Comparison of ENCODE assay signal across 21 mouse cellular contexts in the genomic region with DNA sequence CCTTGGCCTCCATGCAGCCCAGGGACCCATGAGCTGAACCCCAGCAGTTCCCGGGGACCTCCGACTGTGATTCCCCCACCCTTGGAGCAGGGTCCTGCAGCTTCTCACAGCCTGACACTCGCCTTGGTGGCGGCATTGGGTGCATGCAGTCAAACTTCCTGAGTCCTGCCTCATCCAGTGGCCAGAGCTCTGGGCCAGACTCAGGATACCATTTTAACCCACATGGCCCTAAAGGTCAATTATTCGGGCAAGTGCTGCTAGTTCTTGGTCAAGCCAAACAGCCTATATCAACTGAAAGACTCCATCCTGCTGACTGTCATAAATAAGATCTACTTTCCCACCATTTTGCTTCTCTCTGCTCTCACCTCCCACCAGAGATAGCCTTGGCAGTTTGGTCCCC.
DNase-seq lines count a peak whose midpoint lies in the region; ATAC-seq and TF ChIP-seq lines count a peak whose summit lies in the region.
"Had no signal": no experiment of that assay in that cellular context is flagged by ENCODE, and none has a peak within 500 bp of the region (broad histone marks: within the 10 kb centered on the region; RNA-seq: fewer than 3 reads in every experiment).

No protein-coding gene starts in this region.

- H3K9me3 ChIP-seq in heart, embryonic 10.5 days: no peaks in the 10 kb centered on the region
- no peaks in the 10 kb centered on the region for H3K9me3 ChIP-seq in midbrain, embryonic 14.5 days (ENCODE audit: control insufficient read depth, low read length)
- H3K9me3 ChIP-seq in midbrain, embryonic 13.5 days: no peaks in the 10 kb centered on the region
- H3K9me3 ChIP-seq: embryonic facial prominence, embryonic 13.5 days; embryonic facial prominence, embryonic 15.5 days; forebrain, embryonic 10.5 days; forebrain, embryonic 12.5 days had no signal

- no peak overlapping the region for H3K4me3 ChIP-seq in heart, embryonic 10.5 days
- no peak overlapping the region for H3K4me3 ChIP-seq in heart, adult 2 months
- no peak overlapping the region for H3K4me3 ChIP-seq in midbrain, embryonic 14.5 days (replicated peaks; ENCODE audit: low read depth, low read length)
- no peak overlapping the region for H3K4me3 ChIP-seq in midbrain, embryonic 13.5 days (replicated peaks)
- H3K4me3 ChIP-seq: embryonic facial prominence, embryonic 13.5 days; embryonic facial prominence, embryonic 15.5 days; erythroblast, embryonic 14.5 days; forebrain, embryonic 10.5 days; forebrain, embryonic 12.5 days had no signal

- no peaks in the 10 kb centered on the region for H3K79me2 ChIP-seq in heart, adult 2 months (replicated peaks; ENCODE audit: control insufficient read depth, insufficient read depth, low read length)

- H3K36me3 ChIP-seq in heart, embryonic 10.5 days: no peaks in the 10 kb centered on the region
- no peaks in the 10 kb centered on the region for H3K36me3 ChIP-seq in heart, adult 2 months (ENCODE audit: control insufficient read depth, insufficient read depth, low read length)
- no peaks in the 10 kb centered on the region for H3K36me3 ChIP-seq in midbrain, embryonic 14.5 days (ENCODE audit: control insufficient read depth, insufficient read depth, low read length)
- no peaks in the 10 kb centered on the region for H3K36me3 ChIP-seq in midbrain, embryonic 13.5 days
- H3K36me3 ChIP-seq: embryonic facial prominence, embryonic 13.5 days; embryonic facial prominence, embryonic 15.5 days; forebrain, embryonic 10.5 days; forebrain, embryonic 12.5 days had no signal

- H3K9ac ChIP-seq in heart, adult 2 months (ENCODE audit: low read depth, low read length): no peak overlapping the region
- H3K9ac ChIP-seq in midbrain, embryonic 14.5 days (replicated peaks; ENCODE audit: low read length): no peak overlapping the region
- no peak overlapping the region for H3K9ac ChIP-seq in midbrain, embryonic 13.5 days (replicated peaks)
- H3K9ac ChIP-seq: embryonic facial prominence, embryonic 13.5 days; embryonic facial prominence, embryonic 15.5 days; forebrain, embryonic 12.5 days had no signal

- intact Hi-C loops in heart, adult 2 months (cut with DNase I): no loop called here

- no peak for TF ChIP-seq POLR2A in heart, adult 2 months (IDR thresholded peaks at IDR 0.05; ENCODE audit: insufficient read depth, low read depth, low read length)

- H3K27me3 ChIP-seq in heart, embryonic 10.5 days (ENCODE audit: insufficient read depth, poor library complexity, severe bottlenecking): no peaks in the 10 kb centered on the region
- no peaks in the 10 kb centered on the region for H3K27me3 ChIP-seq in heart, adult 2 months (ENCODE audit: control insufficient read depth, insufficient read depth, low read length)
- no peaks in the 10 kb centered on the region for H3K27me3 ChIP-seq in midbrain, embryonic 14.5 days (ENCODE audit: control insufficient read depth, insufficient read depth, low read length)
- no peaks in the 10 kb centered on the region for H3K27me3 ChIP-seq in midbrain, embryonic 13.5 days
- H3K27me3 ChIP-seq: embryonic facial prominence, embryonic 13.5 days; embryonic facial prominence, embryonic 15.5 days; forebrain, embryonic 12.5 days had no signal

- peak; percentile 66 for DNase-seq in heart, embryonic 10.5 days (ENCODE audit: low spot score)
- no peak for DNase-seq in heart, adult 2 months
- no peak for DNase-seq in midbrain, embryonic 14.5 days
- DNase-seq: adrenal gland, adult 2 months; adrenal gland, postnatal 10 days; adrenal gland, postnatal 25 days; cerebellum, adult 11 months; cerebellum, adult 18-20 months; cerebellum, adult 8-10 months; cerebellum, adult 9-11 months; cerebellum, postnatal 14 days; cerebellum, postnatal 36 days; embryo, embryonic 11 days had no signal

- H3K4me1 ChIP-seq in heart, embryonic 10.5 days: peaks cover 10% of the 10 kb centered on the region; the same call in 1 of the 2 replicates
- no peaks in the 10 kb centered on the region for H3K4me1 ChIP-seq in heart, adult 2 months (ENCODE audit: control insufficient read depth, insufficient read depth, low read length)
- H3K4me1 ChIP-seq in midbrain, embryonic 14.5 days (ENCODE audit: control insufficient read depth, insufficient read depth, low read length): no peaks in the 10 kb centered on the region
- no peaks in the 10 kb centered on the region for H3K4me1 ChIP-seq in midbrain, embryonic 13.5 days (replicated peaks)
- H3K4me1 ChIP-seq: embryonic facial prominence, embryonic 13.5 days; embryonic facial prominence, embryonic 15.5 days; forebrain, embryonic 12.5 days had no signal

- H3K27ac ChIP-seq in heart, embryonic 10.5 days: no peak overlapping the region
- H3K27ac ChIP-seq in heart, adult 2 months: no peak overlapping the region
- H3K27ac ChIP-seq in midbrain, embryonic 14.5 days (replicated peaks; ENCODE audit: low read depth, low read length): no peak overlapping the region
- H3K27ac ChIP-seq in midbrain, embryonic 13.5 days: no peak overlapping the region
- H3K27ac ChIP-seq: embryonic facial prominence, embryonic 13.5 days; embryonic facial prominence, embryonic 15.5 days; forebrain, embryonic 10.5 days; forebrain, embryonic 12.5 days had no signal

- no peak overlapping the region for H3K4me2 ChIP-seq in midbrain, embryonic 14.5 days (ENCODE audit: low read length)
- no peak overlapping the region for H3K4me2 ChIP-seq in midbrain, embryonic 13.5 days (replicated peaks)
- H3K4me2 ChIP-seq: embryonic facial prominence, embryonic 13.5 days; embryonic facial prominence, embryonic 15.5 days; forebrain, embryonic 12.5 days had no signal

- WGBS in heart, embryonic 10.5 days: 79% methylated on average over 5 of the region's 5 CpGs
- WGBS in heart, adult 2 months: 92% methylated on average over 5 of the region's 5 CpGs
- 94% methylated on average over 5 of the region's 5 CpGs for WGBS in midbrain, embryonic 14.5 days
- WGBS in midbrain, embryonic 13.5 days: 95% methylated on average over 5 of the region's 5 CpGs

- TF ChIP-seq CTCF in heart, adult 2 months (IDR thresholded peaks at IDR 0.05): no peak

- ATAC-seq in midbrain, embryonic 14.5 days (ENCODE audit: low FRiP score, low TSS enrichment): peak; percentile 27; the same call in 1 of the 2 replicates
- no peak for ATAC-seq in midbrain, embryonic 13.5 days
- ATAC-seq: forebrain, embryonic 14.5 days; forebrain, embryonic 16.5 days had no signal

- TF ChIP-seq EP300 in heart, adult 2 months (IDR thresholded peaks at IDR 0.05; ENCODE audit: insufficient read depth, low read depth, low read length): no peak
